Mouse (Mus musculus) yolk sac, embryonic 10.5 days (tissue): ENCODE results near the gene Dennd4a.

ENCODE experiments used
- DNase-seq: peaks from one replicate; pipeline ENCODE4 v3.0.0-alpha.2; 2017; ENCODE audit warnings: low spot score

Gene Dennd4a

GRCm38 (mm10) chr9:64790673-64791660 is 20.2 kb upstream of the Dennd4a start:
- no peak for DNase-seq

DNA sequence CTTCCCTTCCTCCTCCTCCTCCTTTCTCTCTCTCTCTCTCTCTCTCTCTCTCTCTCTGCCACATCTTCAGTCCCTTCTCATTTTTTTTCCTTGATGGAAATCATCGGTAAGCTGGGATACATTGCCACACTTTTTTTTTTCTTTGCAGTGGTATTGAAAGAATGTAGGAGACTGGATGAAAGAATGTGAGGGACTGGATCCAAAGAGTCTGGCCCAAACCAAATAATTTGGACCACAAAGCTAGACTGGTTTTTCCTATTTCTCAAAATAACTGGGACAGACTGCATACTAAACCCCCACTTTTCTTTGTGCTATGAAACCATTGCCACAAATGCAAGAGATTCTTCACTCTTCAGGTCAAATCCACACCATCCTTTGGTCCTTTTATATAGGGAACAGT is 19.5 kb upstream of the Dennd4a start:
- no peak for DNase-seq

DNA sequence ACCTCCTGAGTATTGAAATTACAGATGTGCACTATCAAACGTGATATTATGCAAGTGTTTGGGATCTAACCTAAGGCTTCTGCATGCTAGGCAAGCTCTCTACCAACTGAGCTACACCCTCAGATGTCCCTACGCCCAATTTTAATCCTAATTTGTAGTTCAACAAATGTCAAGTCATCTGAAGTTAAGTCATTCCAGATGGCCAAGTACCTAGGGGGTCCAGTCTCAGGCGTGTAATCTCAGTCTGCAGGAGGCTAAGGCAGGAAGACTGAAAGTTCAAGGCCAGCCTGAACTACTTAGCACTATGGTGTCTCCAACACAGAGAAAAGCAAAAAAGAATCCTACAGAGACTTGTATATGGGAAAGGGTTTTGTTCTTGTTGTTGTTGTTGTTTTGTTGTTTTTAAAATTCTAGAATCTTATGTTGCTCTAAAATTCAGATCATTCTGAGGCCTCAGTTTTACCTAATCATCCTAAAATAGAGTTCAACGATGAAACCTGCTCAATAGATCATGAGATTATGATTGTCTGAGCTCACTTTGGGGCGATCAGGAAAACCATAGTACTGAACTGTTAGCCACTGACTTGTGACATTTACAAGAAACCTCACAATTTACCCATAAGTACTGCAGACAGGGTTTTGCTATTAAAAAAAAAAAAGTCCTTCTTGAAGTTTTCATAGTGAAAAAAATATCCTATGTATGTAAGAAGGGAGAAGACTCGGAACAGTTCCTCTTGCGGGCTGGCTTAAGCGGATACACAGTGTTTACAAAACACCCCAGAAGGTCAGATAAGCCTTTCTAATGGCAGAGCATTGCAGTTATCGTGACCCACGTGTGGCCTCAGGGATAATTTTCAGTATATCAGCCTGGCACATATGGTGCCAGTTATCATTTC is 18.5 kb upstream of the Dennd4a start:
- DNase-seq = peak; percentile 21

- no peak for DNase-seq
These were observed 17.9 kb upstream of the Dennd4a start for GRCm38 (mm10) chr9:64793275-64793590.

- DNase-seq = no peak
These were observed 17.3 kb upstream of the Dennd4a start for GRCm38 (mm10) chr9:64793794-64794193.

DNA sequence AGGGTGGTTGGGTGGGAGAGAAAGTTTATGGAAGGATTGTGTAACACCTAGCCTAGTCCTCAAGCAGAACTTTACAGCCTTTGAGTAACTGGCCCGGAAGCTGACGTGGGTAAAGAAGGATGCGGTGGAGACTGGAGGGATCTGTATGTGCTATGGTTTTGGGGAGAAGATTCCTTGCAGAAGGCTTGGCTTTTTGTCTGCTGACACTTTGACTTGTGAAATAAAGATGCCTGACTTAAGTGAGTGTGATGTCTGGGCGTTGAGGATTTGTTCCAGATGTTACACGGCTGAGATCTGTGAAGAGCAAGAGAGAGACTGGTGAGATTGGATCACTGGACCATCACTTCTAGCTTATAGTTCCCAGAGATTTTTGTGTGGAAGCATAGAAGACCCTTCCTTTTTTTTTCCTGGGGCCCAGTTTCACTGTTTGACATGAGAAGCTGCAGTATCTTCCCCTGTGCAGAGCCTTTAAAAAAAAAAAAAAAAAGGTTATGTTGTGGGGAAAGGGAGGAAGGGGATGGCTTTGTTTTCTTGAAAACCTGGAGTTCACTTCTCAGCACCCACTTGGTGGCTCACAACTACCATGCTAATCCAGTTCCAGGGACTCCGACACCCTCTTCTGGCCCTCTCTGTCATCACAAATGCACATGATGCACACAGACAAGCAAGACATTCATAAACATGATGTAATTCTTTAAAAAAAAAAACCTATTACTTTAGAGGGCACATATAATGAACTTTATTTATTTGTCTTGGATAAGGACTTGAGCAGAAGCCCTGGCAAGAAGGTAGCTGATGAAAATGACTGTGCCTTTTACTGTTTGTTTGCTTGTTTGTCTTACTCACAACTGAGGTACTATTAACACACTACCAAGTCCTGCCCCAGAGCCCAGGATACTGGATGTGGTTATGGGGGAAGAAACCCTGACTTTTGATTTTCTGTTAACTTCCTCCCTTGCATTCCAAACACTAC is 16.4 kb upstream of the Dennd4a start:
- DNase-seq = no peak

- no peak for DNase-seq
These were observed 15.1 kb upstream of the Dennd4a start for GRCm38 (mm10) chr9:64795846-64796615.

- no peak for DNase-seq
These were observed 13.7 kb upstream of the Dennd4a start for GRCm38 (mm10) chr9:64797392-64797791.

DNA sequence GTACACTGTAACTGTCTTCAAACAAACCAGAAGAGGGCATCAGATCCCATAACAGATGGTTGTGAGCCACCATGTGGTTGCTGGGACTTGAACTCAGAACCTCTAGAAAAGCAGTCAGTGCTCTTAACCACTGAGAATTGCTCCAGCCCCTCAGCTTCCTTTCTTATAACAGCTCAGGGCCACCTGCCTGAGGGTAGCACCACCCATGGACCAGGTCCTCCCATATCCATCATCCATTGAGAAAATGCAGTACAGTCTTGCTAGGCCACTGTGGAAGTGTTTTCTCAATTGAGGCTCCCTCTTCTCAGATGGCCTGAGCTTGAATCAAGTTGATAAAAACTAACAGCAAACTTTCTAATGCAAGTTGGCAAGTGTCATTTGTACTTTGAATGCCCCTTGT is 13.0 kb upstream of the Dennd4a start:
- no peak for DNase-seq

GRCm38 (mm10) chr9:64798859-64799258 is 12.3 kb upstream of the Dennd4a start:
- DNase-seq = no peak

- no peak for DNase-seq
These were observed 11.6 kb upstream of the Dennd4a start for GRCm38 (mm10) chr9:64799504-64799903.

DNA sequence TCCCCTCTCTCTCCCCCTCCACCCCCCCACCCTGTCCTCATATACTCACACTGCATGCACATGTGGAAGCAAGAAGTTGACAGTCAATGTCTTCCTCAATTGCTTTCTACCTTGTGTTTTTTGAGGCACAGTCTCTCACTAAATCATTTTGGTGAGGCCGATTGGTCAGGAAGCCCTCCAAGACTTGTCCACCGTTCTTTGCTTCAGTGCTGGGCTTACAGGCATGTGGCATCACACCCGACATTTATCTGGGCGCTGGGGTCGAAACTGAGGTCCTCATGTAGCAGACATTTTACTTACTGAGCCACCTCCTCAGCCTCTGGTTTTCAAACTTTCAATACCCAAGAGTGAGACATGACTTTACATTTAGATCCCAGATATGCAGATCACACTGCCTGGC is 8.6 kb upstream of the Dennd4a start:
- DNase-seq = no peak

- no peak for DNase-seq
These were observed 7.5 kb upstream of the Dennd4a start for GRCm38 (mm10) chr9:64803373-64804214.

DNA sequence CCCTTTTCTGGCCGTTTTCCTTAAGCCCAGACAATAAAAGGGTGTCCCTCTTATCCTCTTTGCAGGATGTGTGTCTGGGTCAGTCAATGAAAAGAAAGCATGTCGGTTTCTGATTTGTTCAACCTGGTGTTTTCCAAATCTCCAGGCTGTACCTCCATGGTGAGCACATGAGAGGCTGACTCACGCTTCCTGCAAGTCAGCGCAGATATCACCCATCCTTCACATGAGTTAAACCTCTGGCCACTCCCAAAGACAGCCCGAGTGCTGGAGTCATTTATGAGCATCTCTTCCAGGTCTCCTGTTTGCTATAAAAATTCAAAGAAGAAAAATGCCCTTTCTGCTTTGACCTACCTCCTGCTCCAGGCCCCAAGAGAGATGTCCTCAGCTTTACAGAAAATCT is 5.3 kb upstream of the Dennd4a start:
- no peak for DNase-seq

DNA sequence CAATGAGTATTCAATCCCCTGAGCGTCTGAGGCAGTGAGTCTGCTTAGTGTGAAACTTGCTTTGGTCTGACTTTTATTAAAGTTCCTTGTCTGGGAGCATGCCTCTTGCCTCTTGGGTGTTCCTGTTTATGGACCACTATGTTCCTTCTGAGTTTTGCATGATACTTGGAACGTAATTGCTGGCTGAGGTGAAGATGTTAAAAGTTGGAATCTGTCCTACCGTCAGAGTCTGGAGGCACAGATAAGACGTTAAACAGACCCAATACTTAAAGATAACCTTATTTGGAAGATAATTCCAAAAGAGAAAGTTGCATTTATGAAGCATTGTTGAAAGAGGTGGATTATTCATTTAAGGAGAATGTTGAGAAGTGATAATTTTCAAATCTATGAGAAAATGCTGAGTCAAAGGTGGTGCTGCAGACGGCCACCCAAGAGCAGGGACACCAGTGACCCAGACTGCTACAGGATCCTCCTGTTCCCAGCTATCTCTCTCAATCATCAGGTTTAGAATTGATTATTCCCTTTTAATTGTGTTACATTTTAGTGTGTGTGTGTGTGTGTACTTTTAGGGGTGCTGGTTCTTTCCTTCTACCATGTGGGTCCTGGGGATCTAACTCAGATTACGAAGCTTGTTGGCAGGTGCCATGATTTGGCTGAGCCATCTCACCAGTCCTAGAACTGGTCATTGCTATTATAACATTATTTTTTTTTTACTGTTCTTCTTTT is 4.6 kb upstream of the Dennd4a start:
- no peak for DNase-seq

GRCm38 (mm10) chr9:64807061-64807808 is 3.9 kb upstream of the Dennd4a start:
- DNase-seq = no peak

DNA sequence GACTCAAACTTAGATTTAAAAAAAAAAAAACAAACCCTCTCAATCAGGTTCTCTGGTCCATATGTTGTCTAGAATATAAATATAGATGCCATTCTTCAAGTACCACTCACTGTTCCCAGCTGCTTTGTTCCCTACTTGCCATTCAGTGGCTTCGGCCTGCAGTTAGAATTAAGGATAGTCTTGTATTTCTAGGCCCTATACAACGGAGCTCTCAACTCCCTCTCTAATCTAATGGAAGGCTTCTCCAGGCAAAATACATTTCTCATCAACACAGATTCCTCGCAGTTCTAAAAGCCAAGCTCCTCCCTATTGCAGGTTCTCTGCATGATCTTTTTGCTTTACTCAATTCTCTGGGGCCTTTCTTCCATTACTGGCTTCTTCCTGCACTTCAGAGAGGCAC is 1.3 kb upstream of the Dennd4a start:
- DNase-seq = no peak
